Mouse (Mus musculus) hindbrain, postnatal 0 days (tissue): Measurements from ENCODE around the gene Cdk7. TPM values are rescaled to one million over a fixed set of nuclear protein-coding genes. Genes with fewer than 3 reads are reported as not detected.

Experiments
- ATAC-seq: fragments of 200-750 bp; cut with Nextera tagmentation; 2 replicates; pipeline ENCODE4 v1.8.0; 2017; ENCODE audit warnings: mild to moderate bottlenecking, moderate TSS enrichment, moderate library complexity
- DNase-seq: peaks from one replicate; pipeline ENCODE4 v3.0.0-alpha.2; 2015; ENCODE audit warnings: low spot score
- H3K27ac ChIP-seq: fragments of 300-500 bp; sonication (generic); 2 replicates; pipeline ENCODE4 v1.5.1; 2014; ENCODE audit warnings: mild to moderate bottlenecking
- H3K27me3 ChIP-seq: fragments of 300-500 bp; sonication (generic); 2 replicates; pipeline ENCODE4 v1.6.1; 2014; ENCODE audit warnings: low read length, mixed read lengths; ENCODE audit not compliant: insufficient read depth
- H3K36me3 ChIP-seq: fragments of 300-500 bp; sonication (generic); 2 replicates; pipeline ENCODE4 v1.6.1; 2014; ENCODE audit warnings: low read length, mixed read lengths; ENCODE audit not compliant: insufficient read depth
- H3K4me1 ChIP-seq: fragments of 300-500 bp; sonication (generic); 2 replicates; pipeline ENCODE4 v1.6.1; 2014; ENCODE audit warnings: antibody characterized with exemption, low read length, mixed read lengths; ENCODE audit not compliant: insufficient read depth
- H3K4me2 ChIP-seq: fragments of 300-500 bp; sonication (generic); 2 replicates; pipeline ENCODE4 v1.6.1; 2014; ENCODE audit warnings: low read depth, mild to moderate bottlenecking, low read length, moderate library complexity, mixed read lengths
- H3K4me3 ChIP-seq: fragments of 300-500 bp; sonication (generic); 2 replicates; pipeline ENCODE4 v1.5.1; 2014; ENCODE audit warnings: low read length
- H3K9ac ChIP-seq: fragments of 300-500 bp; sonication (generic); replicated peaks from 2 replicates; pipeline ENCODE4 v1.6.1; 2014; ENCODE audit warnings: mild to moderate bottlenecking, low read length, moderate library complexity, mixed read lengths
- H3K9me3 ChIP-seq: fragments of 300-500 bp; sonication (generic); 2 replicates; pipeline ENCODE4 v1.6.1; 2016; ENCODE audit warnings: low read length, mixed read lengths
- CTCF ChIP-seq: IDR thresholded peaks from 2 replicates; pipeline ENCODE4 v1.5.1; 2016; ENCODE audit warnings: antibody characterized with exemption, control low read depth, low read depth
- WGBS: fragments of 180-500 bp; shearing (Covaris S2); extraction: QIAGEN DNeasy Blood & Tissue Kit; methylation state at CpG from one replicate; pipeline ENCODE4 v1.1.7; 2014; 5-methylcytosine and 5-hydroxymethylcytosine counted together
- polyA plus RNA-seq: library from polyadenylated mRNA; unstranded; fragments of >200 nt; fragmentation: Nextera tagmentation; extraction: Ambion mirVana; gene quantifications from 2 replicates; pipeline ENCODE4 v1.2.1, GENCODE M21; 2015
- total RNA-seq: library from RNA; depleted of rRNA; stranded (reverse); fragments of >200 nt; gene quantifications from 2 replicates; pipeline ENCODE4 v1.2.3, GENCODE M21; 2014; rRNA removed

Cdk7 gene
- total and polyA plus RNA-seq, 2 experiments from 2014 or later, result 33.4 to 37.7 TPM

DNA sequence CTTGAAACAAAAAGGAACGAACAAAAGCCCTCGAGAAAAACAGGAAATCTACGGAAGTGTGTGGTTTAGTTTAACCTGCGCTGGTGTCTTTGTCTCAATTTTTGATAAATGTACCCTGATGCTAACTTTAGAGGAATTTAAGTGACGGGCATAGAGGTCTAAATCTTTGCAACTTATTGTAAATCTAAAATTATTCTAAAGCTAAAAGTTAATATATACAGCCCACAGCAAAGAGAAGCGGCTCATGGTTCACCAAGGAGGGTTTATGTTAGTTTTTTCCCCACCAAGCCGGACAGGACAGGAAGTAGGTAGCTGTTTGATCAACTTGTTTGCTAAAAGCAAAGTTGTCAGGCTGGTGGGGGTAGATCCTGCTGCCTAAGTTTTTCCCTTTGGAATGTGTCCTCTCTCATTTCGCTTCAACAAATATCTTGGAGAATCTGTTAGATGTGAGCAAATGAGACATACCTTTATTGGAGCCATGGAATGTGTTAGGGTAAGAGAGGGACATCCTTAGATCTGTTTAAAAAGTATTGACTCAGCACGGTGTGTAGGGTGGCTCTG lies 60.5 kb downstream of the Cdk7 start:
- no peaks in the 10 kb centered on the region for H3K4me1 ChIP-seq
- H3K4me2 ChIP-seq, result peak overlapping the region; percentile 85
- WGBS, result 59% methylated on average over 9 of the region's 9 CpGs
- 0 out of 2 replicates have a peak, but pooled peaks cover 2% of the 10 kb centered on the region for H3K9me3 ChIP-seq
- no peak overlapping the region for H3K27ac ChIP-seq
- DNase-seq, result no peak
- peak overlapping the region; percentile 48 for H3K4me3 ChIP-seq
- no peak for TF ChIP-seq CTCF
- H3K27me3 ChIP-seq, result no peaks in the 10 kb centered on the region
- no peaks in the 10 kb centered on the region for H3K36me3 ChIP-seq
- no peak for ATAC-seq
- H3K9ac ChIP-seq, result peak overlapping the region; percentile 45; the same call in 1 of the 2 replicates

DNA sequence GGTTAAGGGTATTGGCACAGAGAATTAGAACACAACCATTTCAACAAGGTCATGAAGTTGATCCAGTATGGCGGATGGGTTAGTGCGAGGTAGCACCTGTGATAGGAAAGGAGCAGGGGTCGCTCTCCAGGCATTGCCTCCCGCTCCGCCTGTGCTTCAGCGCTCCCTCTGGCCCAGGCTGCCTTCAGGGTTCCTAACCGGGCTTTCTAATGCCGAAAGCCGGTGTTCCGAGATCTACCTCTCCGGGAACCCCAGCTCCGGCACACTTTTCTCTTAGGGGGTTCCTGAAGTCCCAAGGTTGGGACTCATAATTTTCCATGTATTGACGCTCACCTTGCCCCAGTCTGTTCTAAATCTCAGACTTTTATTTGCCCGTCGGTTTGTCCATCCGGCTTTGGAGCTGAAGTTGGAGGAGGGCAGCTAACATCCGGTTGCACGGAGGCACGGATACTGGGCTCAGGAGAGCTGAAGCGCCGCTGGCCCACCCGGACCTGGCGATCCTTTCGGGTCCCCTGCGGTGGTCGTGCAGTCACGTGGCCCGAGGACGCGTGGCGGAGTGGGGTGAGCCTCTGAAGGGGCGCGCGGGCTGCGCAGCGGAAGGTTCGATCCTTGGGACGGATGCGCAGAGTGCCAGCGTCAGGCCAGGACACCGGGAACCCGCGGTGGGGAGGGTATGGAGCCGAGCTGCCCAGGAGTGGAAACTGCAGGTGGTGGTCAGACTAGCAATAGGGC lies 61.3 kb downstream of the Cdk7 start, which contains the start of gene Ccdc125:
TSS of gene Ccdc125 (plus strand) at position 427 of the 732 bp plus-strand sequence.
- ATAC-seq, result peak; percentile 76
- Histone ChIP-seq H3K27ac (no peak within 1 kb of the TSS), H3K36me3 (no peaks in the 10 kb centered on the region), H3K27me3 (no peaks in the 10 kb centered on the region), H3K4me2 (peak within 1 kb of the TSS; percentile 85), H3K4me3 (peak within 1 kb of the TSS; percentile 48), H3K9me3 (0 out of 2 replicates have a peak, but pooled peaks cover 2% of the 10 kb centered on the region), H3K4me1 (no peaks in the 10 kb centered on the region), H3K9ac (peak within 1 kb of the TSS; percentile 45)
- TF ChIP-seq CTCF, result no peak
- WGBS, result under 1% methylated on average over 44 of the region's 44 CpGs
- DNase-seq, result peak; percentile 16

DNA sequence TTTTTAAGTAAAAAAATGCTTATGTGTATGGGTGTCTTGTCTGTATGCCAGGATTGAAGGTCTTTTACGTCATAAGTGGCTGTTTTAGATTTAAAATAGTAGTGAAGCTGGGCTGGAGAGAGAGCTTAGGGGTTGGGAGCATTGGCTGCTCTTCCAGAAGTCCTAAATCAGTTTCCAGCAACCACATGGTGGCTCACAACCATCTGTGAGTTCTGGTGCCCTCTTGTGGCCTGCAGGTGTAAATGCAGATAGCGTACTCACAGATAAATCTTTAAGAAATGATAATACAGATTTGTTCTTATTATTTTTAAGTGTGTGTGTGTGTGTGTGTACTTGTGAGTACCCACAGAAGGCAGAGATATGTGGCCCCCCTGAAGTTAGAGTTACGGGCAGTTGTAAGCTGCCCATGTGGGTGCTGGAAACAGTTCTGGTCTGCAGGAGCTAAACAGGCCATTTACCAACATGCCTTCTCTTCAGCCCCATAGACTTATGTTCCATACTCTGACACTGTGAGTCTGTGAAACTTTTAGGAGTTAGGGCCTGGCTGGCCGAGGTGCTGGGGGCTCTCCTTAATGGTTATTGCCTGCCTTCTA lies 70.8 kb downstream of the Cdk7 start:
- 48% methylated on average over 4 of the region's 4 CpGs for WGBS

GRCm38 (mm10) chr13:100658091-100658490 lies 72.6 kb downstream of the Cdk7 start:
- Histone ChIP-seq H3K9ac (no peak overlapping the region), H3K4me1 (no peaks in the 10 kb centered on the region), H3K27me3 (no peaks in the 10 kb centered on the region), H3K36me3 (peaks cover 5% of the 10 kb centered on the region; the same call in 1 of the 2 replicates), H3K27ac (no peak overlapping the region), H3K4me2 (no peak overlapping the region), H3K4me3 (no peak overlapping the region), H3K9me3 (no peaks in the 10 kb centered on the region)
- TF ChIP-seq CTCF, result no peak
- ATAC-seq (no peak), DNase-seq (no peak)
- WGBS, result 94% methylated on average over 5 of the region's 5 CpGs

More for the DNA sequence above, 70.8 kb downstream of the Cdk7 start:
- ATAC-seq (peak; percentile 49; the same call in 1 of the 2 replicates), DNase-seq (peak; percentile 86)
- TF ChIP-seq CTCF, result peak; percentile 91
- Histone ChIP-seq H3K9me3 (no peaks in the 10 kb centered on the region), H3K36me3 (no peaks in the 10 kb centered on the region), H3K9ac (no peak overlapping the region), H3K27ac (no peak overlapping the region), H3K27me3 (no peaks in the 10 kb centered on the region), H3K4me1 (no peaks in the 10 kb centered on the region), H3K4me2 (no peak overlapping the region), H3K4me3 (no peak overlapping the region)

Other genes starting within 250 kb of the Cdk7 start
- gene Gtf2h2, start 238.4 kb downstream of the Cdk7 start, total RNA-seq, result 22.6 and 24.4 TPM in 2 replicates
- 57.4 and 65.9 TPM in 2 replicates for gene Gtf2h2, start 238.4 kb downstream of the Cdk7 start, polyA plus RNA-seq
- 12.4 and 12.9 TPM in 2 replicates for gene Ocln, start 178.2 kb downstream of the Cdk7 start, total RNA-seq
- gene Ocln, start 178.2 kb downstream of the Cdk7 start, polyA plus RNA-seq, result 11.9 and 13.5 TPM in 2 replicates
- 2.1 and 3.8 TPM in 2 replicates for gene Marveld2, start 114.0 kb downstream of the Cdk7 start, total RNA-seq
- 2.9 and 3.2 TPM in 2 replicates for gene Marveld2, start 114.0 kb downstream of the Cdk7 start, polyA plus RNA-seq
- 101 and 123 TPM in 2 replicates for gene Ak6, start 80.0 kb downstream of the Cdk7 start, total RNA-seq
- gene Ak6, start 80.0 kb downstream of the Cdk7 start, polyA plus RNA-seq, result 320 and 328 TPM in 2 replicates
- 10.0 and 13.1 TPM in 2 replicates for gene Rad17, start 79.9 kb downstream of the Cdk7 start, total RNA-seq
- gene Rad17, start 79.9 kb downstream of the Cdk7 start, polyA plus RNA-seq, result 12.3 and 14.1 TPM in 2 replicates
- 34.7 and 37.3 TPM in 2 replicates for gene Taf9, start 79.4 kb downstream of the Cdk7 start, total RNA-seq
- gene Taf9, start 79.4 kb downstream of the Cdk7 start, polyA plus RNA-seq, result 38.0 and 42.8 TPM in 2 replicates
- gene Ccdc125, start 61.2 kb downstream of the Cdk7 start, total RNA-seq, result 0.21 and 0.36 TPM in 2 replicates
- 1.3 and 1.4 TPM in 2 replicates for gene Ccdc125, start 61.2 kb downstream of the Cdk7 start, polyA plus RNA-seq
- 54.4 and 58.7 TPM in 2 replicates for gene Mrps36, start 13.7 kb upstream of the Cdk7 start, total RNA-seq
- gene Mrps36, start 13.7 kb upstream of the Cdk7 start, polyA plus RNA-seq, result 180 and 198 TPM in 2 replicates
- gene Cenph, start 45.0 kb upstream of the Cdk7 start, total RNA-seq, result 1.7 and 3.6 TPM in 2 replicates
- 8.4 and 9.5 TPM in 2 replicates for gene Cenph, start 45.0 kb upstream of the Cdk7 start, polyA plus RNA-seq
- gene Ccnb1, start 55.6 kb upstream of the Cdk7 start, total RNA-seq, result 23.1 and 34.4 TPM in 2 replicates
- 37.6 and 44.8 TPM in 2 replicates for gene Ccnb1, start 55.6 kb upstream of the Cdk7 start, polyA plus RNA-seq
- gene Slc30a5, start 102.5 kb upstream of the Cdk7 start, total RNA-seq, result 41.3 and 41.7 TPM in 2 replicates
- gene Slc30a5, start 102.5 kb upstream of the Cdk7 start, polyA plus RNA-seq, result 24.4 and 26.3 TPM in 2 replicates